Mouse (Mus musculus) brain, embryonic 18.5 days (tissue): ENCODE measurements around the gene Arpc1a.
A peak's percentile ranks its signal among the peaks of the same experiment; 100 is the strongest.

Experiments
- DNase-seq: peaks from one replicate; pipeline ENCODE4 v3.0.0-alpha.2; 2012; ENCODE audit warnings: low read depth, low spot score

Gene Arpc1a

DNA sequence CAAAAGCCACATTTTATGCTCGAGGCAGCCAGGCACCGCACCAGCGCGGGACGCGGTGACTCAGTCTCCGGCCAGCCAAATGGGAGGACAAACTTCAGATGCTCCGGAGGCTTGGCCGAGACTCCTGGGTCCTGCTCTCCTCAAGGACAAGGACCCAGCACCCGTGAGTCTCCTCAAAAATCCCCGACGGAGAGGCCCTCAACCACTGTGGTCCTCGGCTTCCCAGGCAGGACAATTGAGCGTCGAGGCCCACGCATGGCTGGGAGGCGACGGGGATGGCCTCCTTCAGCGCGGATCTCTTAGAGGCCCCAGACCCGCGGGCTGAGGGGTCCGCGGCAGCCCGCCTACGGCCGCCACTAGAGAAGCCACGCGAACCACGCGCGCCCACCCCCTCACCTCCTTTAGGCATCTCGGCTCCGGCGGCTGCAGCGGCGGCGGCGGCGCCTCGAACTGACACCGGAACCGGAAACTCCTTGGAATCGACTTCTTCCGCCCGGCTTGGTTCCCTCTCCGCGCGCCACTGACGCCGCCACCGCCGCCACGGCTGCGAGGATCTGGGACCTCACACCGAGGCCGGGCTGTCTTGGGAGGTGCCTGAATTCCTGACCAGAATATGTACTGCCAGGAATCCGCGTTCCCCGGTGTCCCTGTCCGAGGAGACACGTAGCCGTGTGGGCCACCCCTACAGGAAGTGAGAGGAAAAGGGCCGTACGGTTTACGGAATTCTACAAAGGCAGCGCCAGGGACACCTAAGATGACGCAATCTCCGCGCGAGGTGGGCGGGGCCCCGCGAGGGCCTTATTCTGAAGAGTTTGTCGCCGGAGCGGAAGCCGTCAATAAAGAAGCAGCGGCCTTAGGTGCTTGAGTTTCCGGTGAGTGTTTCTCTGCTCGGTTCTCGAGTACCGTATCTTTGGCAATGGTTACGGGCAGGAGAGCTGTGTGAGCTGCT, 56.2 kb downstream of the Arpc1a start, which contains the start of the genes Pdap1 and Bud31:
TSS of gene Pdap1 (minus strand) at position 668 of the 949 bp plus-strand sequence.
TSS of gene Bud31 (plus strand) at position 792 of the 949 bp plus-strand sequence.
- DNase-seq = peak; percentile 84

DNA sequence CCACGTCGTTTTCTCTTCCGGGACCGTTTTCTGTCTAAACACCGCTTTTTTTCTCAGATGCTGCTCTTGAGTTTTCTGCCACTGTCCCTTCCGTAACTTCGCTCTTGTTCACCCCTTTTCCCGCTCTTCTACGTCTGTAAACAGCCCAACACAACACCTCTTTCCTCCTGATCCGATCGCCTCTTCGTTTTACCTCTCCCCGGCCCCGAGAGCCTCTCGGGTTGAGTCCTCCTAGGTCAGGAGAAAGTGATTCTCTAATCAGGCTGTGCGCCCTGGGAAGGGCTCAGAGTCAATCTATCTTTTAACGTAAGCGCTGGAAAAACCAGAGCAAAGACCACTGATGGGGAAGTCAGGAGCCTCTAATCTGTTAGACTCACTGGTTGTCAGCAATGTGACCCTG, 57.0 kb downstream of the Arpc1a start:
- DNase-seq = no peak

DNA sequence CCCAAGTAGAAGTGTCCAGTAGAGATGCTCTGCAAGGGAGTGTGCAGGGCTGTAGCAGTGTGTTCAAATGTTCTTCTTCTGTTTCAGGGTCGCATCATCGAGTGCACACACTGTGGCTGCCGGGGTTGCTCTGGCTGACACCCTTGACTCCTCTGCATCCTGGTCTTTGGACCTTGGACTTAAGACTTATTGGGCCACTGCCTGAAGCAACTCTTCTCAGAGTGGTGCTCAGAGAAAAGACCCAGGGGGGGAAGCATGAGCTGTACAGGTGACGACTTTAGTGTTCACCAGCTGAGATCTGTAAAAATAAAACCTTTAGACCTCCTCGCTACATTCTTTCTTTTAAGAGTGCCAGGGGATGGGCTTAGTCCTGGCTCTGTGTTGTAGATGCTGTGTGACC, 64.1 kb downstream of the Arpc1a start:
- no peak for DNase-seq

DNA sequence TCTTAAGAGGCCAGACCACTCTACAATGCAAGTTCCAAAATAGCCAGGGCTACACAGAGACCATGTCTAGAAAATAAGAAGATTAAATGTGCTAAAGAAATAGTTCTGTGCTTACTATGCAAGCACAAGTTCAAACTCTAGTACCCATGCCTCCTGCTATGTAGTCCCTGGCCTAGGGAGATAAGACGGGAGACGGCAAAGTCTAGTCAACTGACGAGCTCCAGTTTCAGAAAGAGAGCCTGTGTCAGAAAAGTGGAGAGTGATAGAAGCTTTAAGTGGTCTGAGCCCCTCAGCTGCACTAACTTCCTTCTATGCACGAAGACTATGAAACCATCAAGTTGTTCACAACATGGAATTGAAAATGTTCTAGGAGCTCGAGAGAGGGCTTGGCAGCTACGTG, 65.7 kb downstream of the Arpc1a start:
- DNase-seq = no peak

DNA sequence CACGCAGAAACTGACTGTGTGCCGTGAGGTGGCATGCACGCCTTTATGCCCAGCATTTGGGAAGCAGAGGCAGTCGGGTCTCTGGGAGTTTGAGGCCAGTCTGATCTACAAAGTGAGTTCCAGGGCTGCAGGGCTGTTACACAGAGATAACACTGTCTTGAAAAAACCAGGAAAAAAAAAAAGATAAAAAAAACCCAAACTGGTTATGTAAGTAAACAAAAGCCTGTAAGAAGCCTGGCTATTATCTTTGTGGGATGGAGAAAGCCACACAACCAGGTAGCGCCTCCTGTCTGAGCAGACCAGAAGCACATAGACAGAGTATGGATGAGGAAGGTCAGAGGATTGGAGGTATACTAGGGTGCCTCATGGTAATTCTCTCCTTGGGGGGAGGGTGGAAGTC, 69.1 kb downstream of the Arpc1a start:
- no peak for DNase-seq
